Mouse (Mus musculus): ENCODE results near the gene Olfr522.
A peak's percentile ranks its signal among the peaks of the same experiment; 100 is the strongest.
"Not testable (repeated sequence)": the region's sequence is repeated elsewhere in the genome, so short reads cannot be mapped to it uniquely, and the experiment has no call there.

Gene Olfr522

DNA sequence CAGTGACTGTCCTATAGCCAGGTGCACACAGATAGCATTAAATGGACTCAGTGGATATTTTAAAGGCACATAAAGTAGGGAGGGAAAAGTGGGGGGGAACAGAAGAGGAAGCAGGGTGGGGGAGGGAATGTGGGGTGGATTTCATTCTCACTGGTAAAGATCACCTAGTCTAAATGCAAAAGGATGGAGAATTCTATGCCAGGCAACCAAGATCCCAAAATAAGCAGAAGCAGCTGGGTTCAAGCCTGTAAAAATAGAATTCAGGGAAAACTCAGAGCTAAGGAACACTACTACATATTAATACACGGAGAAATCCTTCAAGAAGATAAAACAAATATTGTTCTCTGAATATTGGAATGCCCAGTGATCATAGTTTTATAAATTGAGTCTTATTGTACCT, 3.4 kb upstream of the Olfr522 start:
- DNase-seq (ENCODE audit: extremely low spot score, low spot score): no peak

DNA sequence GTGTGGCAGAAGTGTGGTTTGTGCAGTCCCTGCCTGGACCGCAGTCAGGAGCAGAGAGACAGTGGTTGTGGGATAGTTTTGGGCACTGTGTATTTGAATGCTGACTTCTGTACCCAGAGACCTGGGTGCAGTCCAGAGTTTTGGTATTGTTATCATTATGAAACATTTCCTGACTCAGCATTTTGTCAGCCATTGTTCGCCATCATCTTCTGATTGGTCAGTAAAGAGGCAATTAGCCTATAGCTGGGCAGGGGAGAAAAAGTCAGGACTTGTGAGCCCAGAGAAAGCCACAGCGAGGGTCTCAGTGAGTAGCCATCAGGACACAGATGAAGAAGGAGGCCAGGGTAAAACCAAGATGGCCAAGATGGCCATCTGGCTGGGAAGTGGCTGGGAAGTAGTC, 4.2 kb downstream of the Olfr522 start:
- DNase-seq (ENCODE audit: extremely low spot score, low spot score): no peak

DNA sequence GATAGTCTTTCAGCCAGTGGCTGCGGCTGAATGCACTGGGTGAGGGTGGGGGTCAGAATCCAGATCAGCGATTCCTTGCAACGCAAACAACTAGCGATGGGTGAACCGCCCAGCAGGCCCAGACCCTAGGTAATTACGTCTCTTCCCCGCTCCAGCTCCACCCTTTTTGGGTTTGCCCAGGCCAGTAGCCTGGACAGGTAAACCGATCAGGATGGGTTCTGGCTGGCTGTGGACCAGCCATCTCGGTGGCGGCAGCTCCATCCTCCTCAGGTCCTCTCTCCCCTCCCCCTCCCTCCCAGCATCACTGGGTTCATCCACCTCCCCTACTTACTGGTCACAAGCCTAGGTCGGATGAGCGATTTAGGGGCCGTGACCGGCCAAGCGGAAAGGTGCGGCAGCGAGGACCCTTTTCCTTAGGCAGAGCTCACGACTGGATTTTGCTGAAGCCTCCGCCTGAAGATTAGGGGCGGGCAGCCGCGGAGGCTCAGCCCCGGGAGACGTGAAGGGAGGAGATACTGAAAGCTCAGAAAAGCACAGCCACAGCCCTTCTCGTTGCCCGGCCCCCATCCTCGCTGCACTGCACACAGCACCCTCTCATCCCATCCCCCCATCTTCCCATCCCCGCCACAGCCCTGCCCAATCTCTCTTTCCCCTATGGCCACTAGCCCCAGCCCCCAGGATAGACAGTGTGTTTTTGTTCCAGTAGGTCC, 10.2 kb downstream of the Olfr522 start, which contains the start of gene Sprn:
Gene Sprn (minus strand): TSS at position 660 of the 710 bp plus-strand sequence.
- DNase-seq (ENCODE audit: extremely low spot score, low spot score): peak; percentile 26

DNA sequence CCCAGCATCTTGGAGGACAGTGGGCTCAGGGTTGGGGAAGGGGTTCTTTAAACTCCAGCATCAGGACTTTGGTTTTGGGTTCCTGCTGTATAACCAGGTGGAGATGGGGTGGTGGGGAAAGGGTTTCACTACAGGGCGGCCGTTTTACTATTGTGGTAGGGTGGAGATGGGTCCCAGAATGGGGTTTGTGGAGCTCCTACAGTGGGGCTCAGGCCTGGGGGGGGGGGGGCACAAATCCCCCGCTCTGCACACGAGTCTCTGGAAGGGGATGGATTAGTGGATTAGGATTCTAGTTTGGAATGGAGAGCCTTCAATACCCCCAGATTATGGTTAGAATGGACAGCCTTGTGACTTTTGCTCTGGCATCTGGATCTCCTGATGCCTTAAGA, 10.7 kb downstream of the Olfr522 start:
- DNase-seq (ENCODE audit: extremely low spot score, low spot score): no peak

DNA sequence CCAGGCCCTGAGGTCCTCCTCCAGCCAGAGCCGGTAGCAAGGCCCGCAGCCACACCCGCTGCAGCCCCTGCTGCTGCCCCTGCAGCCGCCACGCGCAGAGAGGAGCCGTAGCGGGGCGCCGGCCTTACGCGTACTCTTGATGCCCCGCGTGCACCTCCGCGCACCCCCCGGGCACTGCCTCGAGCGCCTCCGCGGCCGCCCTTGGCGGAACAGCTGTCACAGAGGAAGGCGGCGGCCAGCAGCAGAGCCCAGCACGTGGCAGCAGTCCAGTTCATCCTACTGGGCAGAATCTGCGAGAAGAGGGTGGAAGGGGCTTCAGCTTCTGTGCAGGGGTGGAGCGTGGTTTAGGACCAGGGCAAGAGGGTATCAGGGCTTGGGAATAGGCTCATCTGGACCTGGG, 11.2 kb downstream of the Olfr522 start:
- DNase-seq (ENCODE audit: extremely low spot score, low spot score): peak; percentile 37

DNA sequence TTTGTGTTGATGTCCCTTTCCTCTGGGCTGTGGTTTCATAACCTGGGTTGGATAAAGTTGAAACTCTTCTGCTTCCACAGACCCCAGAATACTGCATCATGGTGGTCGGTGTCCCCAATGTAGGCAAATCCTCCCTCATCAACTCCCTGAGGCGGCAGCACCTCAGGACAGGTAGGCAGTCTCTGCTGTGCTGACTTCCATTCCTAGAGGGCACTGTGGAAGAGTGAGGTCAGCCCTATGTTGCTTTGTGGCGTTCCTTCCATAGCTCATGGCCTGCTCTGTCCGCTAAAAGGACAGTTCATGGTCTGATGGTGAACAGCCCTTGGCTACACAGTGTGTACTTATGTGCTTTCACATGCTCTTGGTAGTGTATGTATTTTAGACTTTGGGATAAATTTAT, 20.0 kb downstream of the Olfr522 start:
- no peak for DNase-seq (ENCODE audit: extremely low spot score, low spot score)

DNA sequence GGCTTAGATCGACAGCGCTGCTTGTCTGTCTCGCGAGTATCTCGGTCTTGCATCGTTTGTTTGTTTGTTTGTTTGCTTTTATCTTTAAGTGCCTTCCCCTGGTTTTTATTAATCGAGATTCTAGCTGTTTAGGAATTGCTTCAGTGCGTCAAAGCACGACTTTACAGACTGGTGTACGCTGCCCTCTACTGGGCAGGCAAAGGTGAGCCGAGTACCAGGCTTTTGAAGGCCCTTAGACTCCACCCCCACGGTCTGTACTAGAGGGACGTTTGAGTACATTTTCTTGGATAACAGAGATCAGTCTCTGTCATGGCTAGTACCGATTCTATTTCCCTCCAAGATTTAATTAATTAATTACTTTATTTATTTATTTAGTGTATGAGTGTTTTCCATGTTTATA, 23.2 kb downstream of the Olfr522 start:
- DNase-seq (ENCODE audit: extremely low spot score, low spot score): peak; percentile 46

DNA sequence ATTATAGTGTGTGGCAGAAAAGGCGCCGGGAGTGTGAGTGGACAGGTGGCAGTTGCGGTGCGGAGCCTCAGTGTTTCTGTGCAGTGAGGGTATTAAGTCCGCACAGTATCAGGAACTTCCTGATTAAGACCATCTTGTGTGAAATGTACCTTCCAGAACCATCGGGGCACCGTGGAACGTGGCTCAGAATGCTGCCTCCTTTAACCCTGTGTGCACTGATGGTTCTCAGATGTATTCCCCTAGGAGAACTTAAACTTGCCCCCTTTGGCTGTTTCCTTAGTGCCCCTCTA, 26.6 kb downstream of the Olfr522 start:
- no peak for DNase-seq (ENCODE audit: extremely low spot score, low spot score)

DNA sequence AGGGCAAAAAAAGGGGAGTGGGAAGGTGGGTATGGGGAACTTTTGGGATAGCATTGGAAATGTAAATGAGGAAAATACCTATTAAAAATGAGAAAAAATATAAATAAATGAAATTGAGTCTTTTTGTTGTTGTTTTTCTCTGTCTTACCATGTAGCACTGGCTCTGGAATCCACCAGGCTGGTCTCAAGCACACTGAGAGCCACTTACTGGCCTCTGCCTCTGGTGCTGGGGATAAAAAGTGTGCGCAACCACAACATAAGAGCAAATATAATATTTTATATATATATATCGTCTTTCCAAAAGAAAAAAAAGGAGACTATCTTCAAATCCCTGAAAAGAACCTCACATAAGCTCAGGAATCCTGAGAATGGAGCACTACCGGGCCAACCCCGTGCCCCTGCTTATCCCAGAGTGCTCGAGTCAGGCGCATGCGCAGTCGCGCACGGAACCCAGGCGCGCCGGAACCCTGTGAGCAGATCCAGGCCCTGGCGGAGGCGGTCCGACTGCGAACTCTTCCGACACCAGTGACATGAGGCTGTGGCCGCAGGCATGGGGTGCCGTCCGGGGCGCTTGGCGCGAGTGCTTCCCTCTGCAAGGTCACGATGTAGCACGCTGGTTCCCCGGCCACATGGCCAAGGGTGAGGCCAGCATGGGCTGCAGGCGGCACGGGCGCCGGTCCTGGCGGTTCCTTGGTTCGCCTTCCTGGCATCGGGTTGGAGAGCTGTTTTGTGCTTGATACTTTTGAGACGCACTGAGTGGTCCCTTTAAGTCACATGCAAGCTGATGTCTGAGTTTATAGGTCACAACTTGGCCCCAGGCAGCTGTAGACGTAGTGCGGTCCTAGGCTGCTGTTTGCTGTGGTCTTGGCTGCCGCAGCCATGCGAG, 27.2 kb downstream of the Olfr522 start, which contains the start of gene Mtg1:
Gene Mtg1 (plus strand): TSS at position 430 of the 886 bp plus-strand sequence.
- DNase-seq (ENCODE audit: extremely low spot score, low spot score): peak; percentile 96

DNA sequence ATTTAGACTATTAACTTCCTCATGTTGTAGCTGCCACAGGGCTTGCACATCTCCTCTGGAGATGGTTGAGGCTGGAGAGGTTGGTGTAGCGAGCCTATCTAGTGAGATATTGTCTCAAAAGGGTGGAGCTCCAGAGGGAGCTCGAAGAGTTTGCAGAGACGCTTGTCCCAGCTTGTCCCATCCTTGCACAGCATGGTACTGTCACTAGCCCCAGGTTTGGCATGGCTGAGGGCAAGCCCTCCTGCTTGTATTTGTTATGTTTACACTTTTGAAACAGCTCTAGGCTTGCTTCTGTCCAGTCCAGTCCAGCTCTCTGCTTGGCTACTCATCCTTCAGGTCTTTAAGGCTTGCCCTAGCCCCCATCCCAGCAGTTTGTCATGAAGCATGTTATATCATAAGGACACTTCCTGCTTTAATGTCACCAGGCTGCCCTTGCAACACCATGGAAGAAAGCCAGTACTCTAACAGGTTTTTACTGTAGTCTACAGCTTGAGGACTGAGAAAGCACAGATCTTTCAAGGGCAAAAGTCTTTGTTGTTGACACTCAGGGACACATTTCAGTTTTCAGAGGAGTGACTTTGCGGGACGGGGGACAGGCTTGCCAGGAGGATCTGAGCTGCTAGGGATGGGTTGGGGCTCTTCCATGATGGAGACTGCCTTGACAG, 29.3 kb downstream of the Olfr522 start:
- DNase-seq (ENCODE audit: extremely low spot score, low spot score): no peak

DNA sequence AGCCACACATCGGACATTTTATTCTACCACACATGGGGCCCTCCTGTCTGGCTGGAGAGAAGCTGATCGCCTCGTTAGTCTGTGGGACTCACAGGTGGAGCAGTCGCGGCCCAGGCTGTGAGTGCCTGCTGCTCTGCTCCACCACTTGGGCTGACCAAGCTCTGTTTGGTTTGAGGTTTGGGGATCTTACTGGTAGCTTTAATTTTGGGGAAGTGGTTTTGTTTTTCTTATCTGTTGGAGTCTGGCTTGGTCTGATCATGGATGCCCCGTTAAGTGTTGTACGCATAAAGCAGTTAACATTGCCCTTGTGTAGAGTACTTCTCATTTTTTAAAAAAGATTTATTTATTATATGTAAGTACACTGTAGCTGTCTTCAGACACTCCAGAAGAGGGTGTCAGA, 30.5 kb downstream of the Olfr522 start:
- not testable (repeated sequence) for DNase-seq (ENCODE audit: extremely low spot score, low spot score)

DNA sequence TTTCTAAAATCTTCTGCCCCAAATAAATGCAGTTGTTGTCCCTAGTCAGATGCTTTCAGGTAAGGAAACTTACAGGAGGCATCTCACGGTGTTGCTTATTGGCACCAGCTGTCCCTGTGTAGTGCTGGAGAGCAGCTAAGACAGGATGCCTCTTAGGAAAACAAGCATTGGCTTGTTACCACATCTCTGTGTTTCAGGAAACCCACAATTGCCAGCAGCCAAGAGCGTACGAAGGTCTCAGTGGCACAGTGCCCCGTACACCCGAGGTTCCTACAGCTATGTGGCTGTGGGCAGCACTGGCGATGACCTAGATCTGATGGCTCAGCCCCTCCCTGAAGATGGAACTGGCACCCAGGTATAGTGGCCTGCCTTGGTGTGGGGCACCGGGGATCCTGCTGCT, 32.4 kb downstream of the Olfr522 start:
- not testable (repeated sequence) for DNase-seq (ENCODE audit: extremely low spot score, low spot score)

DNA sequence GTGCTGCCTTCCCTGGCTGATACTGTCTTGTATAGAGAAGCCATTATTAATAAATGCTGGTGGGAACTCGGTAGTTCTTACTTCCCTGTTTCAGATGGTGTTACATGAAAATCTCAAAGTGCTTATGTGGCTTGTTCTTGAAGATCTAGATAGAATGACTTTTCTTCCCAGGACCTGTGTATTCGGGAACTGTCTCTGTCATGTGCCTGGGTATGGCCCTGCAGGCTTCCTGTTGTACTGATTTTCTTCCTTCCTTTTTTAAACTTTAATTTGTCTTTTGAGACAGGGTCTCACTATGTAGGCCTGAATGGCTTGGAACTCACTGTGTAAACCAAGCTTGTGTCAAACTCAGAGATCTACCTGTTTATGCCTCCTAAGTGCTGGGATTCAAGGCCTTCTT, 36.7 kb downstream of the Olfr522 start:
- no peak for DNase-seq (ENCODE audit: extremely low spot score, low spot score)

DNA sequence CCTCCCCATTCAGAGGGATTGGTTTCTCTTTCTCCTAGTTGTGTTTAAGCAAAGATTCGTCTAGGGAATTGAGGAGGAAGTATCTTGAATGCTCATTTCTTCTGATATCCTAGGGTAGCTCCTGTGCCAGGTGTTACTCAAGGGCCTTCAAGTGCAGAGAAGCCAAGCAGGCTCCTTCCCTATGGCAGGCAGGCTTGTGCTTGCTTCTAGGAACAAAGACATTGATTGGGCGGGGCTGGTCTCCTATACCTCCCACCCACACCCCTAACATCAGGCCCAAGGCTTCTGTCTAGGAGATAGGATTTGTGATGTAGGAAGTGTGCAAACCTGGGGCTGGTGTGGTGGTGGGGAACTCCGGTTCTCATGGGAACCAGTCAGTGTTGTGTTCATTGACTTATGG, 37.6 kb downstream of the Olfr522 start:
- DNase-seq (ENCODE audit: extremely low spot score, low spot score): no peak

DNA sequence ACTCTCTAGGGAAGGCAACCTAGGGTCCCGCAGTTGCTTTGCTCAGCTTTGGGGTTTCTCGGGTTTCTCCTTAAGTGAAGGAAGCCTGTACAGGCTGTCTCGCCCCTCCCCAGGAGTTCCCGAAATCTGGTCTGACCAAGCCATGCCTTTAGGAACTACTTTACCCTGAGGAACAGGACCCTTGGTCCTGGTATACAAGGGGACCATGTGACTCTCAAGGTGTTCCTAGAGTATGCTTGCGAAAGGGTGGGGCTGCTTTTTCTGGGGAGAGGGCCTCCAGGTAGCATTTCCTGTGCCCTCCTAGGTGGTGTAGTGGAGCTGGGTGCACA, 38.6 kb downstream of the Olfr522 start:
- DNase-seq (ENCODE audit: extremely low spot score, low spot score): no peak

DNA sequence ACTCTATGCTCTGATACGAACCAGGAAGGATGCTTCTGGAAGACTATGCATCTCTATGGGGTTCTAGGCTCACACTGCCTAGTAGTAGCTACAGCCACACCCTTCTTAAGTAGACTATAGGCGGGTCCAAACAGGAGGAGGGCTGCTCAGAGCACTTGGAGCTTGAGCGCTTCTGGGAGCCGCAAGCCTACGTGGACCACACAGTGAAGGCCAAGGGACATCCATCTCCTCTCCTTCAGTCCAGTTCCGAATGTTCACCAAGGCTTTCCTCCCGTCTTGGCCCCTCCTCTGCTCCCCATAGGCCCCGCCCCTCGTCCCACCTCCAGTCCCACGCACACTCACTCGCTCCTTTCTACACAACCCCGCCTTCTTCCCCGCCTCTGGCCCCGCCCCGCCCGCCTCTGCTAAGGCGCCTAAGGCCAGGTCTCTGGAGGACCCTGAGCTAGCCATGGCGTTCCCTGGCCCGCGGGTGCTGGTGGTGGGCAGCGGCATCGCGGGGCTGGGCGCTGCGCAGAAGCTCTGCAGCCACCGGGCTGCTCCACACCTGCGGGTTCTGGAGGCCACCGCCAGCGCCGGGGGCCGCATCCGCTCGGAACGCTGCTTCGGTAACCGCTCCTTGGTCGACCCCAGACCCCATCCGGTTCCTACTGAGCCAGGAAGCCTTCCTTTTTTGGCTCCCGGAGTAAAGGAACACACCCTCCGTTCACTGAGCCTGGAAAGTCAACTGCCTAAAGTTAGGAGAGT, 39.1 kb downstream of the Olfr522 start:
- peak; percentile 93 for DNase-seq (ENCODE audit: extremely low spot score, low spot score)

DNA sequence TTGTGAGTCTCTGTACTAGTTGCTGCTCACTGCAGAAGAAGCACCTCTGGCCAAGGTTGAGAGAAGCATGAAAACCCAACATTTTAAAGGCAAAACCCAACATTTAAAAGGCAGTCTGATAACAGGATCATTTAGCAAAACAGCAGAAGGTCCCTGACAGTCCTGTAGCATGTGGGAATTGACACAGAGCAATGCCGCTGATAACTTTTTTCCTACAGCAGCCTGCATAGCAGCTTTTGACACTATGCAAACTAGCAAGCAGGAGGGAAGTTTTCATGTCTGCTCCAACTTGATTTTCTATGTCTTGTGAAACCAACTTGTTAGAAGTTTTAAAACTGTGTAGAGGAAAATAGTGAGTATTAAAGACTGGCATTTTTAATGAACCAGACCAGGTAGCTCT, 40.2 kb downstream of the Olfr522 start:
- DNase-seq (ENCODE audit: extremely low spot score, low spot score): no peak

DNA sequence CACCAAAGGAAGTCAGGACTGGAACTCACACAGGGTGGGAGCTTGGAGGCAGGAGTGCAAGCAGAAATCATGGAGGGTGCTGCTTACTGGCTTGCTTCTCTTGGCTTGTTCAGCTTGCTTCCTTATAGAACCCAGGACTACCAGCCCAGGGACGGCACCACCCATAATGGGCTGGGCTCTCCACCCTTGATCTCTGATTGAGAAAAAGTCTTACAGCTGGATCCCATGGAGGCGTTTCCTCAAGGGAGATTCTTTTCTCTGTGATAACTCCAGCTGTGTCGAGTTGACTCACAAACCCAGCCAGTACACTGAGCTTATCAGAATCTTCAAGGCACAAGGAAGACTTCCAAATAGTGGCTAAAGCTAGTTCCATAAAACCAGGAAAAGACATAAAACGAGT, 41.8 kb downstream of the Olfr522 start:
- DNase-seq (ENCODE audit: extremely low spot score, low spot score): no peak

DNA sequence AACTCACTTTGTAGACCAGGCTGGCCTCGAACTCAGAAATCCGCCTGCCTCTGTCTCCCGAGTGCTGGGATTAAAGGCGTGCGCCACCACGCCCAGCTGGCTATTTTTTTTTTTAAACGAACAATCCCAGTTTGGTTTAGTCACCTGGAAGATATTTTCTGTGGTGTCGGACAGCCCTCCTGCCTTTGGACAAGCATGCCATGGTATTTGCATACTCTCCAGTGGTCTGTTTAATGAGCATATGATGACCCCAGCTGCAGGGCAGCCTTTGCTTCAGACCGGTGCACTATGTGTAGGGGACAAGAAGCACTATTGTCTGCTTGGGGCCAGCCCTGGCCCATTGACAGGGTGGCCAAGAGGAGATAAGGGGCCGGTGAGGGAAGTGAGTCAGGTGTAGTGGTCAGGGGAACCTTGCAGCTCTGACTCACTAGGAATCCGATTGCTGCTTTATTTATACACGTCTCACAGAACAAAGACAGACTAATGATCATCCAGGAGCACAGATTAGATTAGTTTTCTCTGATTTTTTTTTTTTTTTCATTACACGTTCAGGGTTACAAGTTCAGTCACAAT, 43.1 kb downstream of the Olfr522 start:
- no peak for DNase-seq (ENCODE audit: extremely low spot score, low spot score)

DNA sequence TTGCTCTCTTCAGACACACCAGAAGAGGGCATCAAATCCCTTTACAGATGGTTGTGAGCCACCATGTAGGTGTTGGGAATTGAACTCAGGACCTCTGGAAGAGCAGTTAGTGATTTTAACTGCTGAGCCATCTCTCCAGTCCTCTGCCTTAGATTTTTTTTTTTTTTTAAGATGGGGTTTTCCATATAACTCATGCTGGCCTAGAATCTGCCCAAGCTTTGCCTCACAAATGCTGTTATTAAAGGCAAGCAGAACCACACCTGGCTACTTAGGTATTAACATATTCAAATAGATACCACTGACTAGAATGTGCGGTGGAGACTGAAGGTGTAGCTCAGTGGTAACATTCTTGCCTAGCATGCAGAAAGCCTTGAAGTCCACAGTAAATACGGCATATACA, 44.1 kb downstream of the Olfr522 start:
- no peak for DNase-seq (ENCODE audit: extremely low spot score, low spot score)

DNA sequence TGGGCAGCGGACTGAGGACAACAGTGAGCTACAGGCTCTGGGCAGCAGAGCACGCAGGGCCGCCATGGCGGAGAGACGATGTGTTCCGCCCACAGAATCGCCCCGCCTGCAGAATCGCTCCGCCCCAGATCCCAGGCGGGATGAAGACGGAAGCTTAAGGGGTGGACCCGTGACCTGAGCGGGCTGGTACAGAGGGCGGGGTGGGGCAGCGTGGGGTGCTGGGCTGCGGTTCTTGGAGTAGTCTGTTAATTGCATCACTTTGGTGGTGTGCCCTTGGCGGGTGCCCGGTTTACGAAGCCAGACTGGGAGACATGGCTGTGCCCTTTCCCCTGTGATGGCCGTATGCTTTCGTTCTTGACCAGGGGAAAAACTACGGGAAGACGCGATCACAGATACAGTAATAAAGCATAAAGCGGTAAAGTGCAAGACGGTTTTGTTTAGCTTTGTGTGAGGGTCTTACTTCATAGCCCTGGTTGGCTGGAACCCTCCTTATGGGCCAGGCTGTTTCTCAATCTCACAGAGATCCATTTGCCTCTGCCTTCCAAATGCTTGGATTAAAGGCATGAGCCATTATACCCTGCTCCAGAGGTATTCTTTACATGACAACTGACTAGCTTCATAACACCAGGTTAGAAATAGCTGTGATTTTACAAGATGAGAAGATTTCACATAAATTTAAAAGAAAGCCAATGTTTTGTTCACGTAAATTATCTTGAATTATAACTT, 48.1 kb downstream of the Olfr522 start, which contains the start of gene Echs1:
Gene Echs1 (minus strand): TSS at position 148 of the 726 bp plus-strand sequence.
- no peak for DNase-seq (ENCODE audit: extremely low spot score, low spot score)

Measured in neural tube, embryonic 10.5 days (tissue).